Mouse (Mus musculus): ENCODE data around the gene Gale. TPM values are rescaled to one million over a fixed set of nuclear protein-coding genes. Genes with fewer than 3 reads are reported as not detected.

The Gale gene
- polyA plus RNA-seq, 1 experiment = 25.0 TPM

GRCm38 (mm10) chr4:135987714-135988113 is 24.2 kb downstream of the Gale start:
- Histone ChIP-seq H3K4me3 (replicated peaks; ENCODE audit: extremely low read depth, low read depth, low read length) (no peak overlapping the region), H3K4me1 (ENCODE audit: control insufficient read depth, insufficient read depth, low read length) (no peaks in the 10 kb centered on the region; the same call in 1 of the 2 replicates)
- DNase-seq = no peak
- TF ChIP-seq POLR2A (IDR thresholded peaks at IDR 0.05; ENCODE audit: borderline replicate concordance, extremely low read depth, low read depth, low read length) (no peak), CTCF (IDR thresholded peaks at IDR 0.05; ENCODE audit: insufficient read depth, low read length) (no peak)
- WGBS = 68% methylated on average over 9 of the region's 9 CpGs

- 96% methylated on average over 6 of the region's 6 CpGs for WGBS
- Histone ChIP-seq H3K4me3 (replicated peaks; ENCODE audit: extremely low read depth, low read depth, low read length) (no peak overlapping the region), H3K4me1 (ENCODE audit: control insufficient read depth, insufficient read depth, low read length) (no peaks in the 10 kb centered on the region)
- no peak for DNase-seq
- TF ChIP-seq CTCF (IDR thresholded peaks at IDR 0.05; ENCODE audit: insufficient read depth, low read length) (no peak), POLR2A (IDR thresholded peaks at IDR 0.05; ENCODE audit: borderline replicate concordance, extremely low read depth, low read depth, low read length) (no peak)
These were observed 30.4 kb downstream of the Gale start for GRCm38 (mm10) chr4:135993941-135994340.

GRCm38 (mm10) chr4:135995118-135995517 is 31.6 kb downstream of the Gale start:
- H3K4me1 ChIP-seq (ENCODE audit: control insufficient read depth, insufficient read depth, low read length) = no peaks in the 10 kb centered on the region
- H3K4me3 ChIP-seq (replicated peaks; ENCODE audit: extremely low read depth, low read depth, low read length) = no peak overlapping the region
- no peak for DNase-seq
- 81% methylated on average over 4 of the region's 4 CpGs for WGBS
- TF ChIP-seq CTCF (IDR thresholded peaks at IDR 0.05; ENCODE audit: insufficient read depth, low read length) = no peak
- TF ChIP-seq POLR2A (IDR thresholded peaks at IDR 0.05; ENCODE audit: borderline replicate concordance, extremely low read depth, low read depth, low read length) = no peak

GRCm38 (mm10) chr4:136004107-136004675 is 40.7 kb downstream of the Gale start:
- TF ChIP-seq CTCF (IDR thresholded peaks at IDR 0.05; ENCODE audit: insufficient read depth, low read length) (no peak), POLR2A (IDR thresholded peaks at IDR 0.05; ENCODE audit: borderline replicate concordance, extremely low read depth, low read depth, low read length) (no peak)
- 64% methylated on average over 5 of the region's 5 CpGs for WGBS

GRCm38 (mm10) chr4:136004921-136005320 is 41.4 kb downstream of the Gale start:
- no peak overlapping the region for H3K4me3 ChIP-seq (replicated peaks; ENCODE audit: extremely low read depth, low read depth, low read length)
- H3K4me1 ChIP-seq (ENCODE audit: control insufficient read depth, insufficient read depth, low read length) = no peaks in the 10 kb centered on the region
- TF ChIP-seq POLR2A (IDR thresholded peaks at IDR 0.05; ENCODE audit: borderline replicate concordance, extremely low read depth, low read depth, low read length) (no peak), CTCF (IDR thresholded peaks at IDR 0.05; ENCODE audit: insufficient read depth, low read length) (no peak)
- WGBS = 88% methylated on average over 2 of the region's 2 CpGs
- no peak for DNase-seq

More at GRCm38 (mm10) chr4:136004107-136004675, 40.7 kb downstream of the Gale start:
- DNase-seq = no peak
- no peak overlapping the region for H3K4me3 ChIP-seq (replicated peaks; ENCODE audit: extremely low read depth, low read depth, low read length)
- H3K4me1 ChIP-seq (ENCODE audit: control insufficient read depth, insufficient read depth, low read length) = no peaks in the 10 kb centered on the region

- DNase-seq = no peak
These were observed 43.3 kb downstream of the Gale start for GRCm38 (mm10) chr4:136006821-136007220.

GRCm38 (mm10) chr4:136008782-136009447 is 45.4 kb downstream of the Gale start:
- TF ChIP-seq POLR2A (IDR thresholded peaks at IDR 0.05; ENCODE audit: borderline replicate concordance, extremely low read depth, low read depth, low read length) = no peak
- TF ChIP-seq CTCF (IDR thresholded peaks at IDR 0.05; ENCODE audit: insufficient read depth, low read length) = no peak
- Histone ChIP-seq H3K4me3 (replicated peaks; ENCODE audit: extremely low read depth, low read depth, low read length) (no peak overlapping the region), H3K4me1 (ENCODE audit: control insufficient read depth, insufficient read depth, low read length) (no peaks in the 10 kb centered on the region)
- 86% methylated on average over 8 of the region's 8 CpGs for WGBS
- DNase-seq = no peak

More at GRCm38 (mm10) chr4:136006821-136007220, 43.3 kb downstream of the Gale start:
- no peaks in the 10 kb centered on the region for H3K4me1 ChIP-seq (ENCODE audit: control insufficient read depth, insufficient read depth, low read length)
- H3K4me3 ChIP-seq (replicated peaks; ENCODE audit: extremely low read depth, low read depth, low read length) = no peak overlapping the region
- 64% methylated on average over 3 of the region's 3 CpGs for WGBS
- TF ChIP-seq POLR2A (IDR thresholded peaks at IDR 0.05; ENCODE audit: borderline replicate concordance, extremely low read depth, low read depth, low read length) (no peak), CTCF (IDR thresholded peaks at IDR 0.05; ENCODE audit: insufficient read depth, low read length) (no peak)

- Histone ChIP-seq H3K4me3 (replicated peaks; ENCODE audit: extremely low read depth, low read depth, low read length) (no peak overlapping the region), H3K4me1 (ENCODE audit: control insufficient read depth, insufficient read depth, low read length) (no peaks in the 10 kb centered on the region)
- WGBS = 90% methylated on average over 4 of the region's 4 CpGs
- TF ChIP-seq CTCF (IDR thresholded peaks at IDR 0.05; ENCODE audit: insufficient read depth, low read length) = no peak
- TF ChIP-seq POLR2A (IDR thresholded peaks at IDR 0.05; ENCODE audit: borderline replicate concordance, extremely low read depth, low read depth, low read length) = no peak
- DNase-seq = no peak
These were observed 47.1 kb downstream of the Gale start for GRCm38 (mm10) chr4:136010586-136010985.

GRCm38 (mm10) chr4:136016059-136016602 is 52.6 kb downstream of the Gale start:
- DNase-seq = no peak
- 55% methylated on average over 3 of the region's 3 CpGs for WGBS
- TF ChIP-seq POLR2A (IDR thresholded peaks at IDR 0.05; ENCODE audit: borderline replicate concordance, extremely low read depth, low read depth, low read length) (no peak), CTCF (IDR thresholded peaks at IDR 0.05; ENCODE audit: insufficient read depth, low read length) (no peak)
- Histone ChIP-seq H3K4me3 (replicated peaks; ENCODE audit: extremely low read depth, low read depth, low read length) (no peak overlapping the region), H3K4me1 (ENCODE audit: control insufficient read depth, insufficient read depth, low read length) (peaks cover 10% of the 10 kb centered on the region; the same call in 1 of the 2 replicates)

Other genes starting within 250 kb of the Gale start
- gene Il22ra1, start 235.6 kb upstream of the Gale start, polyA plus RNA-seq (2012; rRNA removed) = 2.0 and 3.0 TPM in 2 replicates
- gene Myom3, start 204.0 kb upstream of the Gale start, polyA plus RNA-seq (2012; rRNA removed) = 0.44 and 3.1 TPM in 2 replicates
- gene Srsf10, start 108.0 kb upstream of the Gale start, polyA plus RNA-seq (2012; rRNA removed) = 72.6 and 84.9 TPM in 2 replicates
- 13.6 and 21.0 TPM in 2 replicates for gene Pnrc2, start 89.9 kb upstream of the Gale start, polyA plus RNA-seq (2012; rRNA removed)
- gene Cnr2, start 68.3 kb upstream of the Gale start, polyA plus RNA-seq (2012; rRNA removed) = 7.3 and 9.1 TPM in 2 replicates
- 51.5 and 64.0 TPM in 2 replicates for gene Fuca1, start 43.0 kb upstream of the Gale start, polyA plus RNA-seq (2012; rRNA removed)
- gene Hmgcl, start 17.3 kb upstream of the Gale start, polyA plus RNA-seq (2012; rRNA removed) = 43.8 and 49.6 TPM in 2 replicates
- 123 TPM in 2 replicates for gene Lypla2, start 8.9 kb downstream of the Gale start, polyA plus RNA-seq (2012; rRNA removed)
- gene Pithd1, start 23.5 kb downstream of the Gale start, polyA plus RNA-seq (2012; rRNA removed) = 33.5 and 48.0 TPM in 2 replicates
- 8.5 and 11.7 TPM in 2 replicates for gene Eloa, start 58.0 kb downstream of the Gale start, polyA plus RNA-seq (2012; rRNA removed)
- gene Rpl11, start 89.7 kb downstream of the Gale start, polyA plus RNA-seq (2012; rRNA removed) = 181 and 218 TPM in 2 replicates
- 390 and 505 TPM in 2 replicates for gene Id3, start 179.8 kb downstream of the Gale start, polyA plus RNA-seq (2012; rRNA removed)
- 8.9 and 11.2 TPM in 2 replicates for gene E2f2, start 208.7 kb downstream of the Gale start, polyA plus RNA-seq (2012; rRNA removed)
- gene Asap3, start 242.6 kb downstream of the Gale start, polyA plus RNA-seq (2012; rRNA removed) = 8.7 and 9.3 TPM in 2 replicates

Data from lung, adult 2 months (tissue).